Mouse (Mus musculus) intestine, embryonic 14.5 days (tissue): ENCODE measurements at regions not wholly inside any gene's neighbourhood (a gene's known extent, or its start where the extent isn't known, plus 50 kb on each side); places are given as distances from the start of the nearest gene placed in this dataset.

Experiments
- ATAC-seq: fragments of 200-750 bp; cut with Nextera tagmentation; replicated peaks from 2 replicates; pipeline ENCODE4 v1.8.0; 2017; ENCODE audit warnings: low read depth, moderate number of reproducible peaks, moderate TSS enrichment, moderate library complexity; ENCODE audit not compliant: low FRiP score, low TSS enrichment
- DNase-seq: peaks from one replicate; pipeline ENCODE4 v3.0.0-alpha.2; 2018; ENCODE audit warnings: low spot score
- H3K27ac ChIP-seq: fragments of 300-500 bp; sonication (generic); 2 replicates; pipeline ENCODE4 v1.5.1; 2014; ENCODE audit warnings: low read depth, mild to moderate bottlenecking, control low read depth
- H3K27me3 ChIP-seq: fragments of 300-500 bp; sonication (generic); replicated peaks from 2 replicates; pipeline ENCODE4 v1.6.1; 2014; ENCODE audit warnings: low read length, control low read depth; ENCODE audit not compliant: control insufficient read depth, insufficient read depth
- H3K36me3 ChIP-seq: fragments of 300-500 bp; sonication (generic); 2 replicates; pipeline ENCODE4 v1.6.1; 2014; ENCODE audit warnings: low read length, control low read depth; ENCODE audit not compliant: control insufficient read depth, insufficient read depth
- H3K4me1 ChIP-seq: fragments of 300-500 bp; sonication (generic); replicated peaks from 2 replicates; pipeline ENCODE4 v1.6.1; 2014; ENCODE audit warnings: low read length, control low read depth, mixed read lengths; ENCODE audit not compliant: control insufficient read depth, insufficient read depth
- H3K4me2 ChIP-seq: fragments of 300-500 bp; sonication (generic); 2 replicates; pipeline ENCODE4 v1.6.1; 2014; ENCODE audit warnings: low read length
- H3K4me3 ChIP-seq: fragments of 300-500 bp; sonication (generic); 2 replicates; pipeline ENCODE4 v1.5.1; 2014; ENCODE audit warnings: low read depth, low read length, control low read depth, mixed read lengths
- H3K9ac ChIP-seq: fragments of 300-500 bp; sonication (generic); 2 replicates; pipeline ENCODE4 v1.6.1; 2014; ENCODE audit warnings: mild to moderate bottlenecking, low read length
- H3K9me3 ChIP-seq: fragments of 300-500 bp; sonication (generic); 2 replicates; pipeline ENCODE4 v1.6.1; 2016; ENCODE audit warnings: low read length, control low read depth; ENCODE audit not compliant: control insufficient read depth
- WGBS: fragments of 180-500 bp; shearing (Covaris S2); extraction: QIAGEN DNeasy Blood & Tissue Kit; methylation state at CpG from one replicate; pipeline ENCODE4 v1.1.7; 2014; 5-methylcytosine and 5-hydroxymethylcytosine counted together

GRCm38 (mm10) chr6:91589181-91589580 is 73.5 kb downstream of the Lsm3 start:
- Histone ChIP-seq H3K36me3 (no peaks in the 10 kb centered on the region), H3K27ac (no peak overlapping the region), H3K4me1 (0 out of 2 replicates have a peak, but pooled peaks cover 3% of the 10 kb centered on the region), H3K27me3 (no peaks in the 10 kb centered on the region), H3K4me2 (no peak overlapping the region), H3K9ac (no peak overlapping the region), H3K4me3 (no peak overlapping the region), H3K9me3 (no peaks in the 10 kb centered on the region)
- 61% methylated on average over 4 of the region's 4 CpGs for WGBS
- 0 out of 2 replicates have a peak, but pooled peaks have one; percentile 51 for ATAC-seq
- no peak for DNase-seq

DNA sequence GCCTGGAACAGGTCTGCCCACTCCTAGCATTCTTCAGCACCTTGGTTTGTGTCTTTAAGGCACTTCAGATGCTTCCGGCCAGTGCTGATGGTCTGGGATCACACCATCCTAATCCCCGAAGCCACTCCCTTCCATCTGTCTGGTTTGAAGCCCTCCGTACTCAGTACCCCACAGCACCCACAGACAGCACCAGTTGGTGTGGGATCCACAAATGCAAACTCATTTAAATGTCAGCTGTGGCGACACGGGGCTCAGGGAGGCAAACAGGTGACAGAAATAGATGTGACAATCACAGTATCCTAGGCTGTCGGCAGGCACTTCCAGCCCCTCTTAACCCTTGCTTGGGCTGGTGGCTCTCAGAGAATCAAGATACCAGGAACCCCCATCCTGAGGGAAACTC is 74.7 kb downstream of the Lsm3 start:
- no peak overlapping the region for H3K27ac ChIP-seq
- no peak overlapping the region for H3K4me3 ChIP-seq
- WGBS = 56% methylated on average over 6 of the region's 6 CpGs
- H3K9ac ChIP-seq = no peak overlapping the region
- no peak overlapping the region for H3K4me2 ChIP-seq
- DNase-seq (no peak), ATAC-seq (no peak)
- no peaks in the 10 kb centered on the region for H3K27me3 ChIP-seq
- no peaks in the 10 kb centered on the region for H3K9me3 ChIP-seq
- no peaks in the 10 kb centered on the region for H3K36me3 ChIP-seq
- H3K4me1 ChIP-seq = 0 out of 2 replicates have a peak, but pooled peaks cover 3% of the 10 kb centered on the region

DNA sequence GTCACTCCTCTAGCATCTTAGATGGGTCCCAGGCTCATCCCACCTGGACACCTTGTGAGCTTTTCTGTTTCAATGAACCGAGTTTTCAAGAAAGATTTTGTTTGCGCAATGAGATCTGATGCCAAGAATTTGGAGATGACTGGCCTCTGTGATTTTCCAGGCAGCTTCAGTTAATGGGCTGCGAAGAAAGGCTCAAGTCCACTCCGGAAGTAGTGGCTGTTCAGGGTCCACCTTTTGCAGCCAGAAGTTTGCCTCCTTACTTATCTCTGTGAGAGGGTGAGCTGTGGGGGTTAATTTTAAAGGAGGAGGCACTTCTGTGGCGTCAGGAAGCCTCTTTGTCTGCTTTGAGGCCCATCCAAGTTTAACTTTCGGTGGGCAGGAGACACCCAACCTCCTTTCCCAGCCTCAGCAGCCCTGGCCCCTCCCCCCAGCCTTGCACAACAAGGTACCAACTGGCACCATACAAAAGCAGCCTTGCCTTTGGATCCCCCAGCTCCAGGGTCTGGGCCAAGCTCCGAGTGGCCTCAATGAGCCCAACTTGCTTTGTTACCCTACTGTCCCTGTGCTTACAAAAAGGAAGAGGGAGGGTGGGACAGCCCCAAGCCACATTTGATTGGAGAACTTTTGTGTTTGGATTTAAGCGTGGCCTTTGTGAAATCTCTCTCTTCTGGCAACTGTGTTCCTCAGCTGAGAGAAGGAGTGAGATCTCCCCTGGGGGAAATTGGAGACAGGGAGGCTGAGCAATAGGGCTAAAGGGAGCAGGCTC is 75.3 kb downstream of the Lsm3 start:
- Histone ChIP-seq H3K36me3 (no peaks in the 10 kb centered on the region), H3K4me1 (0 out of 2 replicates have a peak, but pooled peaks cover 3% of the 10 kb centered on the region), H3K9ac (no peak overlapping the region), H3K4me2 (no peak overlapping the region), H3K9me3 (no peaks in the 10 kb centered on the region), H3K4me3 (no peak overlapping the region), H3K27ac (no peak overlapping the region), H3K27me3 (no peaks in the 10 kb centered on the region)
- WGBS = 49% methylated on average over 8 of the region's 8 CpGs
- no peak for ATAC-seq
- DNase-seq = no peak

DNA sequence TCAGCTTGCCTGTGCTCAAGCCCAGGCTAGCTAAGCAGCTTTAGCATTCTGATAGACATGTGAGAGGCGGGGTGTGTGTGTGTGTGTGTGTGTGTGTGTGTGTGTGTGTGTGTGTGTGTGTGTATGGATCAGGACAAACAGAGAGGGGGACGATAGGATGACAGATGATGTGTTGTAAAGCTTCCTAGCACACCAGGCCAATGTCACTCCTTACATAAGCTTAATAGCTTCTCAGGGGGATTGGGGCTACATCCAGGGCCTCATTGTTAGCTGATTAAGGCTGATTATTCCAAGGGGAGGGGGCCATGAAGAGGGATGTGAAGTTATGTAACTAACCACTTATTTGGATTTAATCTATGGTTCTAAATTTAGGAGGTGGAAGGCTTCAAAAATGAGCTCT is 76.9 kb downstream of the Lsm3 start:
- Histone ChIP-seq H3K4me3 (no peak overlapping the region), H3K27ac (no peak overlapping the region), H3K36me3 (no peaks in the 10 kb centered on the region), H3K4me1 (0 out of 2 replicates have a peak, but pooled peaks cover 3% of the 10 kb centered on the region), H3K27me3 (no peaks in the 10 kb centered on the region), H3K4me2 (no peak overlapping the region), H3K9ac (no peak overlapping the region), H3K9me3 (no peaks in the 10 kb centered on the region)
- ATAC-seq = no peak
- 58% methylated on average over 2 of the region's 2 CpGs for WGBS
- DNase-seq = no peak

- Histone ChIP-seq H3K27ac (no peak overlapping the region), H3K36me3 (no peaks in the 10 kb centered on the region), H3K4me1 (no peaks in the 10 kb centered on the region), H3K4me2 (no peak overlapping the region), H3K9me3 (no peaks in the 10 kb centered on the region), H3K9ac (no peak overlapping the region), H3K4me3 (no peak overlapping the region), H3K27me3 (no peaks in the 10 kb centered on the region)
- DNase-seq (no peak), ATAC-seq (no peak)
- 59% methylated on average over 10 of the region's 10 CpGs for WGBS
These were observed 83.2 kb downstream of the Lsm3 start for GRCm38 (mm10) chr6:91598942-91599341.

- Histone ChIP-seq H3K4me1 (no peaks in the 10 kb centered on the region), H3K27me3 (no peaks in the 10 kb centered on the region), H3K27ac (no peak overlapping the region), H3K9me3 (no peaks in the 10 kb centered on the region), H3K9ac (no peak overlapping the region), H3K4me2 (no peak overlapping the region), H3K4me3 (no peak overlapping the region), H3K36me3 (no peaks in the 10 kb centered on the region)
- 89% methylated on average over 3 of the region's 3 CpGs for WGBS
- DNase-seq = no peak
- ATAC-seq = no peak
These were observed 83.7 kb upstream of the Slc6a6 start for GRCm38 (mm10) chr6:91600116-91600515.

- ATAC-seq = no peak
- Histone ChIP-seq H3K36me3 (no peaks in the 10 kb centered on the region), H3K4me3 (no peak overlapping the region), H3K27me3 (no peaks in the 10 kb centered on the region), H3K9ac (no peak overlapping the region), H3K27ac (no peak overlapping the region), H3K4me1 (no peaks in the 10 kb centered on the region), H3K9me3 (no peaks in the 10 kb centered on the region), H3K4me2 (no peak overlapping the region)
- WGBS = 87% methylated on average over 10 of the region's 10 CpGs
- DNase-seq = no peak
These were observed 77.1 kb upstream of the Slc6a6 start for GRCm38 (mm10) chr6:91606634-91607215.

- no peaks in the 10 kb centered on the region for H3K36me3 ChIP-seq
- no peak overlapping the region for H3K9ac ChIP-seq
- no peak for ATAC-seq
- DNase-seq = no peak
- H3K27ac ChIP-seq = no peak overlapping the region
- H3K4me3 ChIP-seq = no peak overlapping the region
- H3K9me3 ChIP-seq = no peaks in the 10 kb centered on the region
- no peak overlapping the region for H3K4me2 ChIP-seq
- no peaks in the 10 kb centered on the region for H3K4me1 ChIP-seq
- WGBS = 83% methylated on average over 12 of the region's 12 CpGs
- H3K27me3 ChIP-seq = no peaks in the 10 kb centered on the region
These were observed 76.1 kb upstream of the Slc6a6 start for GRCm38 (mm10) chr6:91607613-91608272.
